Comparison of ENCODE assay signal across 25 mouse cellular contexts in genomic region chr5:151022026-151022425, GRCm38 (mm10).
DNase-seq lines count a peak whose midpoint lies in the region; ATAC-seq lines count a peak whose summit lies in the region.
"Had no signal": no experiment of that assay in that cellular context is flagged by ENCODE, and none has a peak within 500 bp of the region (broad histone marks: within the 10 kb centered on the region; RNA-seq: fewer than 3 reads in every experiment).

No protein-coding gene starts in this region.

- 0 out of 2 replicates have a peak overlapping the region, but pooled peaks have one; percentile 13 for H3K27ac ChIP-seq in forebrain, embryonic 12.5 days
- H3K27ac ChIP-seq in forebrain, embryonic 10.5 days = no peak overlapping the region
- 0 out of 2 replicates have a peak overlapping the region, but pooled peaks have one; percentile 65 for H3K27ac ChIP-seq in hindbrain, embryonic 14.5 days
- no peak overlapping the region for H3K27ac ChIP-seq in hindbrain, embryonic 16.5 days (ENCODE audit: low read depth, low read length)
- H3K27ac ChIP-seq: kidney, embryonic 15.5 days; limb, embryonic 13.5 days; liver, embryonic 13.5 days had no signal

- ATAC-seq in forebrain, embryonic 12.5 days (ENCODE audit: low FRiP score) = no peak
- no peak for ATAC-seq in hindbrain, embryonic 14.5 days (ENCODE audit: low FRiP score)
- no peak for ATAC-seq in hindbrain, embryonic 16.5 days
- ATAC-seq: forebrain, embryonic 14.5 days had no signal

- H3K4me1 ChIP-seq in forebrain, embryonic 12.5 days = peaks cover 27% of the 10 kb centered on the region
- H3K4me1 ChIP-seq in forebrain, embryonic 10.5 days = peaks cover 36% of the 10 kb centered on the region
- H3K4me1 ChIP-seq in hindbrain, embryonic 14.5 days (replicated peaks; ENCODE audit: control insufficient read depth, insufficient read depth, low read length) = peaks cover 25% of the 10 kb centered on the region
- peaks cover 10% of the 10 kb centered on the region for H3K4me1 ChIP-seq in hindbrain, embryonic 16.5 days (ENCODE audit: control insufficient read depth, insufficient read depth, low read depth, low read length)
- H3K4me1 ChIP-seq: liver, embryonic 13.5 days had no signal

- H3K27me3 ChIP-seq in forebrain, embryonic 12.5 days = no peaks in the 10 kb centered on the region
- no peaks in the 10 kb centered on the region for H3K27me3 ChIP-seq in forebrain, embryonic 10.5 days (ENCODE audit: poor library complexity, severe bottlenecking)
- no peaks in the 10 kb centered on the region for H3K27me3 ChIP-seq in hindbrain, embryonic 14.5 days (ENCODE audit: control insufficient read depth, insufficient read depth, low read length)
- no peaks in the 10 kb centered on the region for H3K27me3 ChIP-seq in hindbrain, embryonic 16.5 days (replicated peaks; ENCODE audit: control insufficient read depth, insufficient read depth, low read length)
- H3K27me3 ChIP-seq: kidney, embryonic 15.5 days; limb, embryonic 13.5 days; liver, embryonic 13.5 days; neural tube, embryonic 15.5 days; stomach, embryonic 15.5 days had no signal

- DNase-seq in forebrain, embryonic 10.5 days (ENCODE audit: extremely low spot score, low spot score) = no peak
- DNase-seq in hindbrain, embryonic 14.5 days (ENCODE audit: low spot score) = no peak
- peak; percentile 41 for DNase-seq in Muller cell, postnatal 12 days (ENCODE audit: inconsistent ontology term)
- peak; percentile 13 for DNase-seq in right cerebral cortex, postnatal 14 days
- no peak for DNase-seq in adrenal gland, postnatal 4 days (ENCODE audit: low spot score in 2 of 2)
- DNase-seq: adrenal gland, postnatal 25 days; cerebellum, adult 11 months; cerebellum, postnatal 10 days; heart, adult 11 months; kidney, adult 11 months; kidney, postnatal 4 days; liver, embryonic 13.5 days; lung, adult 2 months; lung, postnatal 14 days; thymus, adult 18-20 months; thymus, postnatal 36 days had no signal

- H3K9me3 ChIP-seq in forebrain, embryonic 12.5 days = no peaks in the 10 kb centered on the region
- no peaks in the 10 kb centered on the region for H3K9me3 ChIP-seq in forebrain, embryonic 10.5 days
- no peaks in the 10 kb centered on the region for H3K9me3 ChIP-seq in hindbrain, embryonic 14.5 days (ENCODE audit: control insufficient read depth, low read length)
- no peaks in the 10 kb centered on the region for H3K9me3 ChIP-seq in hindbrain, embryonic 16.5 days (ENCODE audit: control insufficient read depth, low read length)
- H3K9me3 ChIP-seq: kidney, embryonic 15.5 days; limb, embryonic 13.5 days; liver, embryonic 13.5 days; neural tube, embryonic 15.5 days; stomach, embryonic 15.5 days had no signal

- no peaks in the 10 kb centered on the region for H3K36me3 ChIP-seq in forebrain, embryonic 12.5 days (replicated peaks)
- no peaks in the 10 kb centered on the region for H3K36me3 ChIP-seq in forebrain, embryonic 10.5 days (replicated peaks)
- no peaks in the 10 kb centered on the region for H3K36me3 ChIP-seq in hindbrain, embryonic 14.5 days (replicated peaks; ENCODE audit: control insufficient read depth, insufficient read depth)
- H3K36me3 ChIP-seq in hindbrain, embryonic 16.5 days (ENCODE audit: control insufficient read depth, insufficient read depth, low read length) = no peaks in the 10 kb centered on the region
- H3K36me3 ChIP-seq: kidney, embryonic 15.5 days; limb, embryonic 13.5 days; liver, embryonic 13.5 days; neural tube, embryonic 15.5 days; stomach, embryonic 15.5 days had no signal

- H3K9ac ChIP-seq in forebrain, embryonic 12.5 days = no peak overlapping the region
- H3K9ac ChIP-seq in hindbrain, embryonic 14.5 days = no peak overlapping the region
- H3K9ac ChIP-seq in hindbrain, embryonic 16.5 days (ENCODE audit: low read depth, low read length) = no peak overlapping the region
- H3K9ac ChIP-seq: kidney, embryonic 15.5 days; limb, embryonic 13.5 days; liver, embryonic 13.5 days; neural tube, embryonic 15.5 days; stomach, embryonic 15.5 days had no signal

- H3K4me2 ChIP-seq in forebrain, embryonic 12.5 days = no peak overlapping the region
- no peak overlapping the region for H3K4me2 ChIP-seq in hindbrain, embryonic 14.5 days (replicated peaks)
- H3K4me2 ChIP-seq in hindbrain, embryonic 16.5 days (ENCODE audit: low read length) = no peak overlapping the region
- H3K4me2 ChIP-seq: heart, embryonic 11.5 days; kidney, embryonic 15.5 days; limb, embryonic 13.5 days; liver, embryonic 13.5 days; midbrain, embryonic 11.5 days; neural tube, embryonic 15.5 days; stomach, embryonic 15.5 days had no signal

- whole genome bisulfite sequencing in forebrain, embryonic 12.5 days = 87% methylated on average over 7 of the region's 7 CpGs
- WGBS in forebrain, embryonic 10.5 days = 91% methylated on average over 7 of the region's 7 CpGs
- WGBS in hindbrain, embryonic 14.5 days = 86% methylated on average over 7 of the region's 7 CpGs
- WGBS in hindbrain, embryonic 16.5 days = 83% methylated on average over 7 of the region's 7 CpGs

- H3K4me3 ChIP-seq in forebrain, embryonic 12.5 days (replicated peaks) = no peak overlapping the region
- H3K4me3 ChIP-seq in forebrain, embryonic 10.5 days = no peak overlapping the region
- no peak overlapping the region for H3K4me3 ChIP-seq in hindbrain, embryonic 14.5 days (replicated peaks; ENCODE audit: low read length)
- H3K4me3 ChIP-seq in hindbrain, embryonic 16.5 days (ENCODE audit: low read length) = no peak overlapping the region
- H3K4me3 ChIP-seq: kidney, embryonic 15.5 days; limb, embryonic 13.5 days; liver, embryonic 13.5 days; neural tube, embryonic 15.5 days; stomach, embryonic 15.5 days had no signal

Comparison
In these comparisons a context has a peak if more than half of its experiments do, and no peak if none do; other contexts are left out.
1. H3K27ac ChIP-seq: peak in forebrain, embryonic 12.5 days (single experiment) and hindbrain, embryonic 14.5 days (single experiment); none in forebrain, embryonic 10.5 days (single experiment) and hindbrain, embryonic 16.5 days (single experiment).
2. DNase-seq: peak in Muller cell, postnatal 12 days (single experiment) and right cerebral cortex, postnatal 14 days (single experiment); none in forebrain, embryonic 10.5 days (single experiment), hindbrain, embryonic 14.5 days (single experiment) and adrenal gland, postnatal 4 days (0 of 2).